Mouse (Mus musculus): ENCODE measurements around the gene Xdh.
"Not testable (repeated sequence)": the region's sequence is repeated elsewhere in the genome, so short reads cannot be mapped to it uniquely, and the experiment has no call there.

Gene Xdh

GRCm38 (mm10) chr17:73879262-73879916, 70.6 kb downstream of the Xdh start:
- DNase-seq: no peak

DNA sequence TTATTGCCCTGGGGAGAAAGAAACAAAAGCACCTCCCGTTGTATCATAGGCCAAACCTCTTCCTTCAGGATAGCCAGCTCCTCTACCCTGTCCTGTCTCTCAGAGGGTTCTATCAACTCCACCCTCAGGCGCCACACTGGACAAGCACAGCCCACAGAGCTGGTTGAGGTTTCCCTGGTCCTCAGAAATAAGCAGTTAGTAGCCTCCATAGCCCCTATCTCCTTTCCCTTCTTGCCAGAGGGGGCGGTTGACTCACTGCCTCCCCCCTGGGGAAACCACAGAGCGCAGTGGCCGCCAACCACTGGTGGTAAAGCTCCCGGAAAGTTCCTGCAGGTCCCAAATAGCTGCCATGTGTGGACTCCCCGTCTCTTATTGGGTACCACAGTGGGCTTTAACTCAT, 74.3 kb downstream of the Xdh start:
- DNase-seq: no peak

GRCm38 (mm10) chr17:73875268-73875667, 74.7 kb downstream of the Xdh start:
- DNase-seq: no peak

- DNase-seq: peak; percentile 45 to 63
These were observed 78.9 kb downstream of the Xdh start for GRCm38 (mm10) chr17:73870956-73871605.

GRCm38 (mm10) chr17:73869008-73869685, 80.8 kb downstream of the Xdh start:
- peak; percentile 75 to 82 for DNase-seq

GRCm38 (mm10) chr17:73853717-73854116, 96.3 kb downstream of the Xdh start:
- DNase-seq: no peak

DNA sequence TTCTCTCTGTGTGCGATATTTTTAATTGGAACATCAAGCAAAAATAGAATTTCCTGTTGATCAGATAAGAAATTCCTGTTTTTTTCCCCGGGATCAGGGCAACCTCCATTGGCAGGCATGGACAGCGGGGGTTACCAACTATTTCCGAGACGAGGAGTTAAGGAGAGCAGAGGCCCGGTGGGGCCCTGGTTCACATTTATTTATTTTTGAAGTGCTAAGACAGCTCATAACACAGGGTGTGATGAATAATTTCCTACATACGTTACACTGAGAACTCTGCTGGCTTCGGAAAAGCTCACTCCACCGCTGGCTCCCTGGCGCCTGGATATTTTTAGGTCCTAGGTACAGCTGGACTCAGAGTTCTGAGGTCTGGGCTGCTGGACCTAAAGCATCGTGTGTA, 97.0 kb downstream of the Xdh start:
- no peak for DNase-seq

DNA sequence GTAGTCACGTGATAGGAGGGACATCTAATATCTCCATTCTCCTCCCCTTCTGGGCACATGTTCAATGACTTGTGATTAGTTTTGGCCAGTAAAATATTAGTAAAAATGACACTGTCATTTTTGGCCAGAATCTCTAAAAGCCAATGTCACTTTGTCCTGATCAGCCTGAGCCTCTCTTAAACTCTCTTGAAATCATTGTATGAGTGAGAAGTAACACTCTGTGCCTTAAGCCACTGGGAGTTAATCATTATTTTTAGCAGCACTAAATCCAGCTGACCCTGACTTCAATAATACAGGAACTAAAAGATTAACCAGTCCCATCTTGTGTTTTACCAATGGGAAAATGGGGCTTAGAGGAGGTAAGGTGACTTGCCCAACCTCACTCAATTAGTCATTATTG, 102.6 kb downstream of the Xdh start:
- DNase-seq: no peak

DNA sequence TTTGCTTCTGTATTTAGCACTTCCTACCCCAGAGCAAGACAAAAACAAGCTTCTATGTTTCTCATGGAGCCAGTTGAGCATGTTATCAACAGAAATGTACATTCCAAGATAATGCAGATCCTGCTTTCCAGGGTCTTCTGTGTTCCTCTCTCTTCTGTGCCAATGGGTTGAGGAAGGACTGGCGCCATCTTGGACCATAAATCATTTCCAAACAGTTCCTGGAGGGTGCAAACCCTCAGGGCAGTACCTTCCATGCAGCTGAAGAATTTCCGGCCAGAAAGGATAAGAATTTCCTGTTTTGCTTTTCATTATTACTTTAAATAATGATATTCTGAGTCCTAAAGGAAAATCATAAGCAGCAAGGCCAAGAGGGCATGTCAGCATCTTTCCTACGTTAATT, 104.4 kb downstream of the Xdh start:
- no peak for DNase-seq

DNA sequence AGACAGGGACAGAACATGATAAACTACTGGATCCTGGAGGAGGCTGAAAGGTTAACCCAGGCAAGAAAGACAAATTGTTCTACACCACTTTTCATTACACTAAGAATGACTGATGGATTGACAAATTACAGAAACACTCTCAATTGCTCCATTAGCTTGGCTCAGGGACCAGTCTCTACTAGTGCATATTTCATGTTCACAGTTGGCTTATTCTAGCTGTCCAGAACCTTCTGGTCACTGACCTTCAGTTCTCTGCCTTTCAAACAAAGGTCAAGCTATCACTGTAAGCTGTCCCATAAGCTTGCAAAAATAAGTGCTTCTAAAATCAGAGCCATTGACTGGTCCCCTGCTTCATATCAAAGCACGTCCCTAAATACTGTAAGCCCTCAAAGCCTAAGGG, 107.0 kb downstream of the Xdh start:
- DNase-seq: no peak

DNA sequence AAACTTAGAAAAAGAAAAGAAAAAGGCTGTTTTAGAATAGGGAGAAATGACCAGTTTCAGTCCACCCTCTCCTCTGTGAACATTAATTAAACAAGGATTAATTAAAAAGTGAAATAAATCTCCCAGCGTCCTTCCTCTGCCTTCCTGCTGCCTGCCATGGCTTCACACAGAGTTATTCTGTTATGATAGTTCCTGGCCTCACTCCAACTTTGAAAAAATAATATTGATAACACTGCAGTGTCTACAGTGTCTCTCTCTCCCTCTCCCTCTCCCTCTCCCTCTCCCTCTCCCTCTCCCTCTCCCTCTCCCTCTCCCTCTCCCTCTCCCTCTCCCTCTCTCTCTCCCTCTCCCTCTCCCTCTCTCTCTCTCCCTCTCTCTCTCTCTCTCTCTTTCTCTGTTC, 110.1 kb downstream of the Xdh start:
- not testable (repeated sequence) for DNase-seq

DNA sequence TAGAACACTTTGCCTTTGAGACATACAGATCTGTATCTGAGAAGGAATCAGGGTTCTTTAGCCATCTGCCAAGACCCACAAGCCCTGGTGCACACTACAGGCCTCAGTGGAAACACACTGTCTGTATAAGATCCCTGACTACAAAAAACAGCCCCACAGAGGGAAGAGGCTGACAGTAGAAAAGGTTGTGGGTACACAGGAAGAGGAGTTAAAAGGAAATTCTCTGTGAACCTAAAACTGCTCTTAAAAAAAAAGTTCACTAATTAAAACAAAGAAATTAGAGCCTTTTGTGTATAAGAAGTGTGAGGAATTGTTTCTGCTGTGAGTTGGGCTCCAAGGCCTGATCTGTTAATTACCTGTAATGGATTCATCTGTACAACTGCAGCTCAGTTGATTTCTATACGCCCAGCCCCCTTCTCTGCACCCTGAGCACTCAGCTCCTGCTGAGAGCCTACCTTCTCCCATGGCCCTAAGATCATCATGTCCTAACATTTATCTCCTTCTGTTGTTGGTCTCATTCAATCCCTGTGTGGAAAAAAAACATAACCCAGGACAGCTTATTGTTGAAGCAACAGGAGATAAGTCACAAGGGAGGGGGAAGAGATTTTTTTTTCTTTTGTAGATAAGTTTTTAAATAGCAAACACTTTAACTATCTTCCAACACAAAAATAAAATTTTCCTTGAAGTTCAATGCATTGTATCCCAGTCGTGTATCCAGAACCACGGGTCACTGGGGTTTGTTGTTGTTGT, 110.7 kb downstream of the Xdh start:
- DNase-seq: no peak

DNA sequence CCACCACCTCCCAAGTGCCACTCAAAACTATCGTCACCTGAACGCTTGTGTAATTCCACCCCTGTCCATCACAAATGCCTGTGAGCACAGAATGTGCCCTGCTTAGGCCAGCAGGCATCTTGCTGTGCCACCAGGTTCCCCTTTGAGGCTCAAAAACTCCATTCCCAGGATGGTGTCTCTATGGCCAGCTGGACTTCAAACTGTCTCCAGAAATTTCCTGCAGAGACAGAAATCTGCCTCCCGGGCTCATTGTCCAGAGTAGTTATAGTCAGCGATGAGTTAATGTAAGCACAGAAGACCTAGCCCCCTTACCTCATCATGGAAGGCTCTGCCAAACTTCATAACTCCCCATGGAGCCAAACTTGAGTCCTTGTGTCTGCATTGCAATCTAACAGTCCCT, 112.8 kb downstream of the Xdh start:
- DNase-seq: no peak

DNA sequence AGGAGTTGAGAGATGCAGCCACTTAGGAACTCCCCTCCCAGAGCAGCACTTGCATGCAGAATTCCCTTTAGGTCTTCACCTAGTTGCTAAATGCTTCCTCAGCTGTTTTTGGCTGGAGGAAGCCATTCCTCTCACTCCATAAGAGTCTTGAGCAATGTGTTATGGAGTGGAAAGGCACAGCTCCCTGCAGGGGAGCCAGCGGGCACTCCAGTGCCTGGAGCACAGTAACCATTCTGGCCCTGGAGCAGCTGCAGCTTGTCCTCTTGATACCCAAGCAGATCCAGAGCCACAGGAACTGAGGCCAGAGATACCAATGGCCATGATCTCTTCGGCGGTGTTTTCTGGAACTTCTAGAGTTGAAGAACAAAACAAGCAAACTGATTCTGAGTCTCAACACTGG, 113.4 kb downstream of the Xdh start:
- no peak for DNase-seq

Data from thymus, postnatal 36 days (tissue).